Mouse (Mus musculus): ENCODE measurements at regions not wholly inside any gene's neighbourhood (a gene's known extent, or its start where the extent isn't known, plus 50 kb on each side); places are given as distances from the start of the nearest gene placed in this dataset.
A peak's percentile ranks its signal among the peaks of the same experiment; 100 is the strongest.

DNA sequence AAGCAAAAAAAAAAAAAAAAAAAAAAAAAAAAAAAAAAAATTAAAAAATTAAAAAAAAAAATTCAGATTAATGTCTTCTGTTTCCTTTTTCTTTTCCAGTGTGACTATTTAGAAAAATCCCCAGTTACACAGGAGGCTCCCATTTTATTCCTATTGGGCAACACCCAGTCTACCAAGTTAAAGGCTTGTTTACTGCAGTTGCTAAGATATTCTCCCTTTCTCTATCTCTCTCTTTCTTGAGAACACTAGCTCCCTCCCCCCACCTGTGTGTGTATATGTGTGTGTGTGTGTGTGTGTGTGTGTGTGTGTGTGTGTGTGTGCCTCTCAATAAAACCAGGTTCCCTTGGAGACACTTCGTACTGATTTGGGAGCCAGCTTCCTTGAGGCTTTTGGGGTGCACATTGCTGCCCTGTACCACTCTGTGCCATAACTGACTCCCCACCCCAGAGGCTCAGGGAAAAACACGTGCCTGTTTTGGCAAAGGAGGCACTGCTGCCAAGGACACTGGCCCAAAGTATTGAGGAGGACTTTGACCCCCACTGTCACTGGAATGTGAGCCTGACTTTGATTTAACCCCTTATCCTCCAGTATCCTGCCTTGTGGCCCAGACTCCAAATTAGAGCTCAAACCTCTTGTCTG is 50.3 kb downstream of the Anapc15-ps start:
- DNase-seq = no peak

- DNase-seq = no peak
Measured at GRCm38 (mm10) chr10:95620796-95621195, 52.5 kb downstream of the Anapc15-ps start.

- no peak for DNase-seq
Measured at GRCm38 (mm10) chr10:95619601-95620000, 53.6 kb downstream of the Anapc15-ps start.

GRCm38 (mm10) chr10:95618451-95619079 is 54.6 kb upstream of the Nudt4 start:
- DNase-seq = no peak

DNA sequence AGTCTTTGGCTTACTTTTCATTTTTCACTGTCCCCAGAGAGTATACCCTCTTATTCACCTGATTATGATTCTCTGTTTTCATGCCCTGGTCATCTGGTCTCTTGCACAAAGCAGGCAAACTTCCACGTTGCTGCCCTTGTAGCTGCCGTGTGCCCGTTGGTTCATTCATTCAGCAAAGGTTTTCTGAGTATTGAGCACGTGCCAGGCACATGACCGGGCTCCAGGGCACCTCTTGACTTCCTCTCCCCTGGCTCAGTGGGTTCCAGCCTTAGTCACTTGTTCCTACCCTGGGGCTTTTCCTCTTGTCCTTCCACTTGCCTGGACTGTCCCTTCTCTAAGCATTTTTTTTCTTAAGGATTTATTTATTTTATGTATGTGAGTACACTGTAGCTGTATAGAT is 52.9 kb upstream of the Nudt4 start:
- no peak for DNase-seq

- peak; percentile 70 for DNase-seq
Measured at GRCm38 (mm10) chr10:95615849-95616650, 52.1 kb upstream of the Nudt4 start.
